Mouse (Mus musculus) MEL (cell line): ENCODE measurements around the gene Prss56. TPM values are rescaled to one million over a fixed set of nuclear protein-coding genes. Genes with fewer than 3 reads are reported as not detected.

Experiments used
- DNase-seq: peaks from one replicate; pipeline ENCODE4 v3.0.0; 2011; ENCODE audit warnings: low read depth, low spot score
- H3K27ac ChIP-seq: 2 replicates; pipeline ENCODE4 v1.5.1; 2012; ENCODE audit warnings: low read depth, mild to moderate bottlenecking, control low read depth, low read length, moderate library complexity; ENCODE audit not compliant: control insufficient read depth
- H3K27me3 ChIP-seq, 2 experiments: fragments of 150-350 bp in 1 of 2; sonication (generic) in 1 of 2; 2 replicates each; pipeline ENCODE4 v1.6.1; 2012; ENCODE audit warnings: low read length in 2 of 2, mild to moderate bottlenecking in 2 of 2, improper control_type of control experiment in 1 of 2, moderate library complexity in 1 of 2; ENCODE audit not compliant: insufficient read depth in 2 of 2, control insufficient read depth in 1 of 2
- H3K36me3 ChIP-seq, 2 experiments: 2 replicates each; pipeline ENCODE4 v1.6.1; 2012 to 2014; ENCODE audit warnings: low read length in 2 of 2, improper control_type of control experiment in 1 of 2, inconsistent platforms in 1 of 2, mild to moderate bottlenecking in 1 of 2; ENCODE audit not compliant: insufficient read depth in 2 of 2, control insufficient read depth in 1 of 2
- H3K4me1 ChIP-seq, 2 experiments: fragments of 150-350 bp in 1 of 2; sonication (generic) in 1 of 2; 2 replicates each; pipeline ENCODE4 v1.6.1; 2012; ENCODE audit warnings: low read length in 2 of 2, improper control_type of control experiment in 1 of 2, mild to moderate bottlenecking in 1 of 2; ENCODE audit not compliant: insufficient read depth in 2 of 2, control insufficient read depth in 1 of 2
- H3K4me3 ChIP-seq, 2 experiments: fragments of 150-350 bp in 1 of 2; sonication (generic) in 1 of 2; 2 replicates each; pipeline ENCODE4 v1.5.1; 2012; ENCODE audit warnings: low read depth in 2 of 2, low read length in 2 of 2, mild to moderate bottlenecking in 2 of 2, moderate library complexity in 2 of 2, control low read depth in 1 of 2, improper control_type of control experiment in 1 of 2; ENCODE audit not compliant: control insufficient read depth in 1 of 2, insufficient read depth in 1 of 2
- H3K79me2 ChIP-seq: 2 replicates; pipeline ENCODE4 v1.6.1; 2012; ENCODE audit warnings: mild to moderate bottlenecking, low read length, moderate library complexity; ENCODE audit not compliant: control insufficient read depth, poor library complexity, insufficient read depth
- H3K9ac ChIP-seq: 2 replicates; pipeline ENCODE4 v1.6.1; 2012; ENCODE audit warnings: low read depth, mild to moderate bottlenecking, control low read depth, low read length, moderate library complexity; ENCODE audit not compliant: control insufficient read depth, poor library complexity, severe bottlenecking
- H3K9me3 ChIP-seq: fragments of 150-350 bp; sonication (generic); replicated peaks from 2 replicates; pipeline ENCODE4 v1.6.1; 2012; ENCODE audit warnings: mild to moderate bottlenecking, low read length, improper control_type of control experiment, moderate library complexity; ENCODE audit not compliant: insufficient read depth
- CHD2 ChIP-seq: IDR thresholded peaks from 2 replicates; pipeline ENCODE4 v1.6.1; 2011; ENCODE audit warnings: low read length, improper control_type of control experiment
- E2F4 ChIP-seq: IDR thresholded peaks from 2 replicates; pipeline ENCODE4 v1.6.1; 2011; ENCODE audit warnings: low read depth, low read length, improper control_type of control experiment, borderline replicate concordance
- EP300 ChIP-seq, 2 experiments: IDR thresholded peaks; 2 replicates each; pipeline ENCODE4 v1.6.1; 2011; ENCODE audit warnings: improper control_type of control experiment in 2 of 2, low read length in 2 of 2, low read depth in 1 of 2, mild to moderate bottlenecking in 1 of 2
- ETS1 ChIP-seq: IDR thresholded peaks from 2 replicates; pipeline ENCODE4 v1.6.1; 2012; ENCODE audit warnings: low read depth, mild to moderate bottlenecking, inconsistent platforms, low read length, improper control_type of control experiment, moderate library complexity
- GABPA ChIP-seq: IDR thresholded peaks from 2 replicates; pipeline ENCODE4 v1.6.1; 2012; ENCODE audit warnings: low read depth, mild to moderate bottlenecking, inconsistent platforms, low read length, improper control_type of control experiment, moderate library complexity
- GATA1 ChIP-seq: IDR thresholded peaks from 2 replicates; pipeline ENCODE4 v1.6.1; 2011; ENCODE audit warnings: low read depth, low read length, improper control_type of control experiment
- HCFC1 ChIP-seq: IDR thresholded peaks from 2 replicates; pipeline ENCODE4 v1.6.1; 2012; ENCODE audit warnings: low read depth, mild to moderate bottlenecking, inconsistent platforms, low read length, improper control_type of control experiment, moderate library complexity
- JUND ChIP-seq: IDR thresholded peaks from 2 replicates; pipeline ENCODE4 v1.6.1; 2011; ENCODE audit warnings: low read depth, mild to moderate bottlenecking, improper control_type of control experiment, low read length
- MAX ChIP-seq: IDR thresholded peaks from 2 replicates; pipeline ENCODE4 v1.6.1; 2011; ENCODE audit warnings: low read length, improper control_type of control experiment
- MEF2A ChIP-seq: IDR thresholded peaks from 2 replicates; pipeline ENCODE4 v1.6.1; 2014; ENCODE audit warnings: low read depth, mild to moderate bottlenecking, inconsistent platforms, low read length, improper control_type of control experiment; ENCODE audit not compliant: poor library complexity, insufficient replicate concordance, severe bottlenecking; ENCODE audit errors: extremely low read depth
- MXI1 ChIP-seq: IDR thresholded peaks from 2 replicates; pipeline ENCODE4 v1.6.1; 2011; ENCODE audit warnings: mild to moderate bottlenecking, low read depth, low read length, improper control_type of control experiment
- MYB ChIP-seq: IDR thresholded peaks from 2 replicates; pipeline ENCODE4 v1.6.1; 2011; ENCODE audit warnings: mild to moderate bottlenecking, low read depth, low read length, improper control_type of control experiment
- NELFE ChIP-seq: IDR thresholded peaks from 2 replicates; pipeline ENCODE4 v1.6.1; 2011; ENCODE audit warnings: low read depth, low read length, improper control_type of control experiment
- POLR2A ChIP-seq, 2 experiments: IDR thresholded peaks; 2 replicates each; pipeline ENCODE4 v1.6.1; 2011 to 2012; ENCODE audit warnings: low read length in 2 of 2, mild to moderate bottlenecking in 2 of 2, control low read depth in 1 of 2, improper control_type of control experiment in 1 of 2, low read depth in 1 of 2, moderate library complexity in 1 of 2; ENCODE audit not compliant: control insufficient read depth in 1 of 2, insufficient read depth in 1 of 2, poor library complexity in 1 of 2
- POLR2AphosphoS5 ChIP-seq: IDR thresholded peaks from 2 replicates; pipeline ENCODE4 v1.6.1; 2012; ENCODE audit warnings: low read depth, borderline replicate concordance, mild to moderate bottlenecking, inconsistent platforms, low read length, moderate library complexity, mixed read lengths
- RAD21 ChIP-seq: IDR thresholded peaks from 2 replicates; pipeline ENCODE4 v1.6.1; 2011; ENCODE audit warnings: mild to moderate bottlenecking, low read depth, low read length, improper control_type of control experiment
- RCOR1 ChIP-seq: IDR thresholded peaks from 2 replicates; pipeline ENCODE4 v1.6.1; 2012; ENCODE audit warnings: low read depth, mild to moderate bottlenecking, inconsistent platforms, low read length, improper control_type of control experiment
- SIN3A ChIP-seq: IDR thresholded peaks from 2 replicates; pipeline ENCODE4 v1.6.1; 2012; ENCODE audit warnings: low read length, improper control_type of control experiment, inconsistent platforms
- SMC3 ChIP-seq: IDR thresholded peaks from 2 replicates; pipeline ENCODE4 v1.6.1; 2011; ENCODE audit warnings: low read depth, low read length, improper control_type of control experiment
- TAL1 ChIP-seq: IDR thresholded peaks from 2 replicates; pipeline ENCODE4 v1.6.1; 2012; ENCODE audit warnings: mild to moderate bottlenecking, inconsistent platforms, low read length, moderate library complexity, mixed read lengths
- TBP ChIP-seq: IDR thresholded peaks from 2 replicates; pipeline ENCODE4 v1.8.0; 2011; ENCODE audit warnings: low read depth, low read length, improper control_type of control experiment
- TCF12 ChIP-seq: IDR thresholded peaks from 2 replicates; pipeline ENCODE4 v1.6.1; 2014; ENCODE audit warnings: low read depth, mild to moderate bottlenecking, inconsistent platforms, low read length, improper control_type of control experiment, moderate library complexity
- USF2 ChIP-seq, 2 experiments: IDR thresholded peaks; 2 replicates each; pipeline ENCODE4 v1.6.1; 2011 to 2012; ENCODE audit warnings: improper control_type of control experiment in 2 of 2, low read length in 2 of 2, borderline replicate concordance in 1 of 2, inconsistent platforms in 1 of 2, low read depth in 1 of 2, mild to moderate bottlenecking in 1 of 2; ENCODE audit not compliant: insufficient read depth in 1 of 2
- ZC3H11A ChIP-seq: IDR thresholded peaks from 2 replicates; pipeline ENCODE4 v1.6.1; 2012; ENCODE audit warnings: low read depth, mild to moderate bottlenecking, inconsistent platforms, low read length, improper control_type of control experiment
- ZKSCAN1 ChIP-seq: IDR thresholded peaks from 2 replicates; pipeline ENCODE4 v1.6.1; 2012; ENCODE audit warnings: low read depth, mild to moderate bottlenecking, inconsistent platforms, low read length, improper control_type of control experiment, moderate library complexity
- ZNF384 ChIP-seq: IDR thresholded peaks from 2 replicates; pipeline ENCODE4 v1.6.1; 2012; ENCODE audit warnings: low read depth, mild to moderate bottlenecking, inconsistent platforms, low read length, improper control_type of control experiment
- polyA plus RNA-seq, 2 experiments: library from polyadenylated mRNA; stranded (reverse) in 1 of 2; unstranded in 1 of 2; fragments of >175 nt in 1 of 2; fragments of >200 nt in 1 of 2; gene quantifications; 2 replicates each; pipeline versions ENCODE4 v1.2.1 to v1.2.4; 2012; ENCODE audit warnings: low replicate concordance in 2 of 2, low read depth in 1 of 2; ENCODE audit not compliant: insufficient read length in 2 of 2, insufficient read depth in 1 of 2, missing spikeins in 1 of 2
- total RNA-seq: library from RNA; depleted of rRNA; stranded (reverse); fragments of 300-350 nt; gene quantifications from 2 replicates; pipeline ENCODE4 v1.2.3, GENCODE M21; 2012

The Prss56 gene
- total and polyA plus RNA-seq, 3 experiments, result 0.08 TPM; not detected in 2

DNA sequence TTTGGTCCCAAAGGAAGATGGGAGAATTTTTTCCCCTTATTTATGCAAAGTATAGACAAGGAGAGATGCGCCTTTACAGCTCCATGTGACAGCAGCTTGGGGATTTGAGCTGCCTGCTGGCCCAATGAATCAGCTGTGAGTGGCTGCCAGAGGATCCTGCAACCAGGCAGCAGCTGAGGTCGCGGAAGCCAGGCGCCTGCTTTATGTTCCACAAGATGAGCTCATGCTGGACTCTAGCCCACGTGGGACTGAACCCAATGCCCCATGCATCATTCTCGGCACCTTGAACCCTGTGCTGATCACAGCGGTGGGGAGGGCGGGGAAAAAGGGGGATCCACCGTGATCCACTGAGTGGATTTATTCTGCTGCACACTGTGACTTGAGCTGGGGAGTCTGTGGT is 40.7 kb upstream of the Prss56 start:
- Histone ChIP-seq H3K9me3 (no peaks in the 10 kb centered on the region), H3K9ac (no peak overlapping the region), H3K4me1 (peaks cover 0 to 5% of the 10 kb centered on the region in 2 experiments; a peak in 1 of 4 replicates), H3K36me3 (peaks cover 0 to 4% of the 10 kb centered on the region in 2 experiments; a peak in 2 of 4 replicates), H3K79me2 (no peaks in the 10 kb centered on the region), H3K27me3 (no peaks in the 10 kb centered on the region), H3K4me3 (no peak overlapping the region), H3K27ac (no peak overlapping the region)
- no peak for DNase-seq
- no peak for TF ChIP-seq MAX
- no peak for TF ChIP-seq ZKSCAN1
- TF ChIP-seq MYB, result no peak
- no peak for TF ChIP-seq ZNF384
- TF ChIP-seq POLR2AphosphoS5, result no peak
- no peak for TF ChIP-seq ZC3H11A
- no peak for TF ChIP-seq USF2 (IDR thresholded peaks at IDR 0.05; ENCODE audit: borderline replicate concordance in 1 of 2, insufficient read depth in 1 of 2, low read depth in 1 of 2, low read length in 2 of 2)
- no peak for TF ChIP-seq EP300 (IDR thresholded peaks at IDR 0.05; ENCODE audit: low read depth in 1 of 2, low read length in 2 of 2)
- TF ChIP-seq SMC3, result no peak
- TF ChIP-seq E2F4, result no peak
- TF ChIP-seq JUND, result no peak
- TF ChIP-seq ETS1, result no peak
- TF ChIP-seq TCF12, result no peak
- no peak for TF ChIP-seq TAL1

DNA sequence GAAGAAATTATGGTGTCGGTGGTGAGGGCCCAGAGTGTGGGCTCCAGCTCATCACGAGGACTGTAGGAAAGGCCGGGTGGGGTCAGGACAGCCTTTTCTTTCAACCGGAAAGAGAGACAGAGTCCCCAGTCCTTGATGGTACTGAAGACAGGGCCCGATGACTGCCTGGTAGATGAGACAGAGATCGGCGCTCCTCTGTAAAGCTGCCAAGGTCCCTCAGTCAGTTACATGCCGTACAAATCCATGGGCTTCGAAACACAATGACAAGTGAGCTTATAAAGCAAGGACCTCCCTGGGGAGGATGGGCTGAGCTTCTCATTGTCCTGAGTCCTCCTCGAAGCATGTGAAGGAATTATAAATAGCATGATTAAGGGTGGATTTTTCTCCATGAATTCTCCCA is 40.0 kb upstream of the Prss56 start:
- TF ChIP-seq RAD21 (no peak), GABPA (no peak), POLR2A (IDR thresholded peaks at IDR 0.05; ENCODE audit: control insufficient read depth in 1 of 2, insufficient read depth in 1 of 2, low read depth in 1 of 2, low read length in 2 of 2, poor library complexity in 1 of 2) (no peak), GATA1 (no peak), RCOR1 (no peak), ZC3H11A (no peak), ZNF384 (no peak), SMC3 (no peak), SIN3A (no peak), ETS1 (no peak), TBP (no peak), JUND (no peak), CHD2 (no peak), MXI1 (no peak), TAL1 (no peak), NELFE (no peak), TCF12 (no peak), MEF2A (no peak), HCFC1 (no peak)
- Histone ChIP-seq H3K4me1 (peaks cover 0 to 5% of the 10 kb centered on the region in 2 experiments; a peak in 1 of 4 replicates), H3K9ac (no peak overlapping the region), H3K36me3 (peaks cover 0 to 4% of the 10 kb centered on the region in 2 experiments; a peak in 2 of 4 replicates), H3K79me2 (no peaks in the 10 kb centered on the region), H3K9me3 (no peaks in the 10 kb centered on the region), H3K4me3 (no peak overlapping the region), H3K27me3 (no peaks in the 10 kb centered on the region), H3K27ac (no peak overlapping the region)
- DNase-seq, result no peak
